Mouse (Mus musculus) regulatory T cell (primary cell): ENCODE results near the gene Alox5.
"Not testable (repeated sequence)": the region's sequence is repeated elsewhere in the genome, so short reads cannot be mapped to it uniquely, and the experiment has no call there.

Source experiments
- in situ Hi-C: fragments of 300-600 bp; cut with MboI, MseI; formaldehyde crosslinking; loops from one replicate; pipeline ENCODE4 v1.15.1; 2025; ENCODE audit warnings: high pct_unique_total_duplicates

Gene Alox5

GRCm38 (mm10) chr6:116460544-116461283 is at the start of gene Alox5:
Gene Alox5 (minus strand): TSS chr6:116461178.
- in situ Hi-C loops = no loop called here

- in situ Hi-C loops = not testable (repeated sequence)
Observed at GRCm38 (mm10) chr6:116506302-116507003, 45.5 kb upstream of the Alox5 start, which contains the start of gene Olfr212. Gene Olfr212 (plus strand): TSS chr6:116506516.

- in situ Hi-C loops = no loop called here
Observed at GRCm38 (mm10) chr6:116495960-116496359, 35.0 kb upstream of the Alox5 start.

- in situ Hi-C loops = no loop called here
Observed at GRCm38 (mm10) chr6:116493742-116494141, 32.8 kb upstream of the Alox5 start.

GRCm38 (mm10) chr6:116488791-116489190 is 27.8 kb upstream of the Alox5 start, which contains the start of gene Olfr211:
Gene Olfr211 (plus strand): TSS chr6:116489091.
- in situ Hi-C loops = no loop called here

GRCm38 (mm10) chr6:116486833-116487232 is 25.9 kb upstream of the Alox5 start:
- in situ Hi-C loops = no loop called here

GRCm38 (mm10) chr6:116485081-116485480 is 24.1 kb upstream of the Alox5 start:
- in situ Hi-C loops = no loop called here

- in situ Hi-C loops = no loop called here
Observed at GRCm38 (mm10) chr6:116468081-116468480, 7.1 kb upstream of the Alox5 start.

- in situ Hi-C loops = no loop called here
Observed at GRCm38 (mm10) chr6:116459232-116459631, 1.7 kb downstream of the Alox5 start.

- in situ Hi-C loops = no loop called here
Observed at GRCm38 (mm10) chr6:116458728-116459127, 2.2 kb downstream of the Alox5 start.

GRCm38 (mm10) chr6:116456482-116456881 is 4.5 kb downstream of the Alox5 start:
- in situ Hi-C loops = no loop called here

- in situ Hi-C loops = no loop called here
Observed at GRCm38 (mm10) chr6:116455781-116456180, 5.2 kb downstream of the Alox5 start.

- in situ Hi-C loops = no loop called here
Observed at GRCm38 (mm10) chr6:116440849-116441248, 20.1 kb downstream of the Alox5 start.

GRCm38 (mm10) chr6:116440447-116440846 is 20.5 kb downstream of the Alox5 start:
- in situ Hi-C loops = no loop called here

- in situ Hi-C loops = no loop called here
Observed at GRCm38 (mm10) chr6:116439531-116439930, 21.4 kb downstream of the Alox5 start.

GRCm38 (mm10) chr6:116438864-116439263 is 22.1 kb downstream of the Alox5 start:
- in situ Hi-C loops = no loop called here

- in situ Hi-C loops = no loop called here
Observed at GRCm38 (mm10) chr6:116428282-116428681, 32.7 kb downstream of the Alox5 start.

- in situ Hi-C loops = no loop called here
Observed at GRCm38 (mm10) chr6:116427552-116427951, 33.4 kb downstream of the Alox5 start.

- in situ Hi-C loops = no loop called here
Observed at GRCm38 (mm10) chr6:116423664-116424063, 37.3 kb downstream of the Alox5 start.

- in situ Hi-C loops = no loop called here
Observed at GRCm38 (mm10) chr6:116422991-116423390, 38.0 kb downstream of the Alox5 start.

GRCm38 (mm10) chr6:116420271-116420670 is 40.7 kb downstream of the Alox5 start:
- in situ Hi-C loops = no loop called here

GRCm38 (mm10) chr6:116419699-116420098 is 41.3 kb downstream of the Alox5 start:
- in situ Hi-C loops = loop anchor here (10.0 kb wide), 1 partner anchor 1655 kb away; no protein-coding TSS in a partner anchor

GRCm38 (mm10) chr6:116418487-116418886 is 42.5 kb downstream of the Alox5 start:
- in situ Hi-C loops = loop anchor here (10.0 kb wide), 1 partner anchor 1654 kb away; no protein-coding TSS in a partner anchor
